Mouse (Mus musculus) urinary bladder, postnatal 4 days (tissue): ENCODE results near the gene Fscn2.

ENCODE experiments used
- DNase-seq, 2 experiments: peaks; one replicate each; pipeline ENCODE4 v3.0.0; 2021 to 2022; ENCODE audit warnings: low spot score in 2 of 2

Gene Fscn2

GRCm38 (mm10) chr11:120357791-120358401, 3.4 kb upstream of the Fscn2 start:
- peak; percentile 73 for DNase-seq

- DNase-seq: no peak
Observed at GRCm38 (mm10) chr11:120359391-120359790, 1.9 kb upstream of the Fscn2 start.

GRCm38 (mm10) chr11:120360062-120360461, 1.3 kb upstream of the Fscn2 start:
- DNase-seq: no peak

- DNase-seq: no peak
Observed at GRCm38 (mm10) chr11:120360755-120361154, 579 bp upstream of the Fscn2 start.

- no peak for DNase-seq
Observed at GRCm38 (mm10) chr11:120362891-120363290, 1.6 kb downstream of the Fscn2 start.

- no peak for DNase-seq
Observed at GRCm38 (mm10) chr11:120366443-120367027, 5.2 kb downstream of the Fscn2 start.

GRCm38 (mm10) chr11:120369656-120370055, 8.3 kb downstream of the Fscn2 start:
- peak; percentile 63 to 72 for DNase-seq

GRCm38 (mm10) chr11:120373025-120373424, 11.7 kb downstream of the Fscn2 start:
- peak in 1 of 2 experiments; percentile 17 for DNase-seq

- DNase-seq: peak; percentile 36 to 75
Observed at GRCm38 (mm10) chr11:120373820-120374586, 12.7 kb downstream of the Fscn2 start.

- no peak for DNase-seq
Observed at GRCm38 (mm10) chr11:120375324-120375723, 14.0 kb downstream of the Fscn2 start.

- no peak for DNase-seq
Observed at GRCm38 (mm10) chr11:120376302-120377160, 15.2 kb downstream of the Fscn2 start.

- no peak for DNase-seq
Observed at GRCm38 (mm10) chr11:120377337-120377736, 16.0 kb downstream of the Fscn2 start.

- DNase-seq: peak in 1 of 2 experiments; percentile 63
Observed at GRCm38 (mm10) chr11:120378031-120378610, 16.8 kb downstream of the Fscn2 start.

GRCm38 (mm10) chr11:120378611-120379540, 17.5 kb downstream of the Fscn2 start, which contains the start of gene Faap100:
Faap100 (minus strand) TSS chr11:120378764.
- DNase-seq: peak; percentile 89 to 90

- DNase-seq: no peak
Observed at GRCm38 (mm10) chr11:120380271-120380670, 18.9 kb downstream of the Fscn2 start.

- DNase-seq: no peak
Observed at GRCm38 (mm10) chr11:120381157-120381556, 19.8 kb downstream of the Fscn2 start.

GRCm38 (mm10) chr11:120382509-120382908, 21.2 kb downstream of the Fscn2 start:
- DNase-seq: no peak

GRCm38 (mm10) chr11:120386632-120387031, 25.3 kb downstream of the Fscn2 start:
- no peak for DNase-seq

- no peak for DNase-seq
Observed at GRCm38 (mm10) chr11:120387157-120387556, 25.8 kb downstream of the Fscn2 start.

- DNase-seq: no peak
Observed at GRCm38 (mm10) chr11:120388580-120388979, 27.2 kb downstream of the Fscn2 start.
